Mouse (Mus musculus) mature B cell (primary cell): ENCODE measurements around the gene Otos.

Source experiments
- in situ Hi-C: fragments of 300-500 bp; cut with MboI; formaldehyde crosslinking; loops from 2 replicates; pipeline ENCODE4 v1.14.3; 2019

Otos gene

GRCm38 (mm10) chr1:92614516-92614915 lies 34.1 kb downstream of the Otos start:
- in situ Hi-C loops = loop anchor here (25.0 kb wide), 1 partner anchor 702 kb away; no protein-coding TSS in a partner anchor

- in situ Hi-C loops = loop anchor here (25.0 kb wide), 1 partner anchor 701 kb away; no protein-coding TSS in a partner anchor
Observed at GRCm38 (mm10) chr1:92613175-92613574, 35.5 kb downstream of the Otos start.

GRCm38 (mm10) chr1:92611008-92611407 lies 37.6 kb downstream of the Otos start:
- in situ Hi-C loops = loop anchor here (25.0 kb wide), 1 partner anchor 699 kb away; no protein-coding TSS in a partner anchor

GRCm38 (mm10) chr1:92607711-92608110 lies 40.9 kb downstream of the Otos start:
- in situ Hi-C loops = loop anchor here (25.0 kb wide), 1 partner anchor 695 kb away; no protein-coding TSS in a partner anchor

- in situ Hi-C loops = loop anchor here (25.0 kb wide), 1 partner anchor 693 kb away; no protein-coding TSS in a partner anchor
Observed at GRCm38 (mm10) chr1:92605482-92605881, 43.2 kb downstream of the Otos start, which contains the start of gene Olfr1410. Gene Olfr1410, plus strand, starts transcription at chr1:92605782.

GRCm38 (mm10) chr1:92596019-92596418 lies 52.6 kb downstream of the Otos start:
- in situ Hi-C loops = no loop called here
